In the genomic region with DNA sequence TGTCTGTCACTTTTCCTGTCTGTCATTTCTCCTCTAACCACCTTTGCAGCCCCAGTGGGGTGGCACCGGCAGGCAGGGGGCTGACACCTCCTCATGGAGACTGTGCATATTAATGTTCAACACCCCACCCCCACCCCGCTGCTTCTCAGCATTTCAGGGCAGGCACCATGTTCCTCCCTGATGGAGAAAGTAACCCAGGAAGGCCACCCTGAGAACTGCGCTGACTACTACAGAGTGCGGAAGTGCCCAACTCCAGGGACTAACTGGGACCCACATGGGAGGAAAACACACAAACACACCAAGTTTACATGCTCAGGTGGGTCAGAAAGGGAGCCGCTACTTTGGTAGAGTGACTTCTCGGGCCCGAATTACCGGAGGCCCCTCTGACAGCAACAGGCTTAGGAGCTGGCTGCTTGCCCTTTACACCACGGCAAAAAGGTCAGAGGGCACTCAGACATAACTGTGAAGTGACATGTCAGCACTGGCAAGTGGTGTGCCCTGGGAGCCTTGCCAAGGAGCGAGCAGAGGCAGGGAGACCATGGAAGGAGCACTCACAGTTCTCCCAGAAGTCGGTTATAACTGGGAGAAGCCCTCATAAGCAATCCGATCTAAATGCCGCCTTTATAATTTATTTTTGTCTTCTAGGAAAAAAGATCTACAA, we compare ENCODE assay signal across 11 mouse cellular contexts. TPM values are rescaled to one million over a fixed set of nuclear protein-coding genes. Genes with fewer than 3 reads are reported as not detected.
A peak's percentile ranks its signal among the peaks of the same experiment; 100 is the strongest.
DNase-seq lines count a peak whose midpoint lies in the region; ATAC-seq and TF ChIP-seq lines count a peak whose summit lies in the region.
"Had no signal": no experiment of that assay in that cellular context is flagged by ENCODE, and none has a peak within 500 bp of the region (broad histone marks: within the 10 kb centered on the region; RNA-seq: fewer than 3 reads in every experiment).

No protein-coding gene starts in this region.

- no peak overlapping the region for H3K27ac ChIP-seq in liver, postnatal 0 days (ENCODE audit: low read depth)
- no peak overlapping the region for H3K27ac ChIP-seq in liver, embryonic 11.5 days (ENCODE audit: low read depth, low read length)
- peak overlapping the region; percentile 92 for H3K27ac ChIP-seq in gastrocnemius, adult 2 months
- peak overlapping the region; percentile 87 for H3K27ac ChIP-seq in heart, postnatal 0 days (ENCODE audit: low read depth)
- no peak overlapping the region for H3K27ac ChIP-seq in lung, embryonic 16.5 days (ENCODE audit: low read length)

- no peak for ATAC-seq in liver, postnatal 0 days
- ATAC-seq in liver, embryonic 11.5 days (replicated peaks; ENCODE audit: low FRiP score) = no peak
- peak; percentile 85 for ATAC-seq in heart, postnatal 0 days (ENCODE audit: insufficient read depth, low read depth)
- ATAC-seq in lung, embryonic 16.5 days (ENCODE audit: low read depth) = peak; percentile 87
- ATAC-seq in frontal cortex, adult (ENCODE audit: low TSS enrichment) = no peak

- DNase-seq in liver, postnatal 0 days = peak; percentile 58
- DNase-seq in liver, embryonic 11.5 days (ENCODE audit: low spot score) = no peak
- DNase-seq in gastrocnemius, adult 2 months = peak; percentile 95
- DNase-seq in heart, postnatal 0 days (ENCODE audit: low spot score) = peak; percentile 90
- DNase-seq in cerebellum, adult 9-10 months = no peak
- no peak for DNase-seq in thymus, postnatal 14 days
- DNase-seq: thymus, postnatal 4 days had no signal

- H3K9me3 ChIP-seq in liver, postnatal 0 days (ENCODE audit: low read length) = no peaks in the 10 kb centered on the region
- no peaks in the 10 kb centered on the region for H3K9me3 ChIP-seq in liver, embryonic 11.5 days (ENCODE audit: control insufficient read depth, low read length)
- H3K9me3 ChIP-seq in heart, postnatal 0 days (replicated peaks; ENCODE audit: control insufficient read depth, low read length) = no peaks in the 10 kb centered on the region
- no peaks in the 10 kb centered on the region for H3K9me3 ChIP-seq in lung, embryonic 16.5 days (ENCODE audit: control insufficient read depth, low read length)

- peak overlapping the region; percentile 13; the same call in 1 of the 2 replicates for H3K4me2 ChIP-seq in liver, postnatal 0 days (ENCODE audit: low read depth, low read length)
- no peak overlapping the region for H3K4me2 ChIP-seq in liver, embryonic 11.5 days
- H3K4me2 ChIP-seq in heart, postnatal 0 days (ENCODE audit: low read depth, low read length) = peak overlapping the region; percentile 18; the same call in 1 of the 2 replicates
- peak overlapping the region; percentile 39 for H3K4me2 ChIP-seq in lung, embryonic 16.5 days (ENCODE audit: low read depth, low read length)

- intact Hi-C loops in gastrocnemius, adult 2 months (cut with DNase I) = no loop called here

- TF ChIP-seq CTCF in liver, postnatal 0 days (IDR thresholded peaks at IDR 0.05; ENCODE audit: low read depth) = no peak
- TF ChIP-seq CTCF in gastrocnemius, adult 2 months (IDR thresholded peaks at IDR 0.05) = no peak
- no peak for TF ChIP-seq CTCF in heart, postnatal 0 days (IDR thresholded peaks at IDR 0.05; ENCODE audit: low read depth)

- no peak overlapping the region; the same call in 1 of the 2 replicates for H3K9ac ChIP-seq in liver, postnatal 0 days (replicated peaks)
- H3K9ac ChIP-seq in liver, embryonic 11.5 days (ENCODE audit: low read depth, low read length) = no peak overlapping the region
- no peak overlapping the region for H3K9ac ChIP-seq in heart, postnatal 0 days (replicated peaks; ENCODE audit: low read depth, low read length)
- no peak overlapping the region for H3K9ac ChIP-seq in lung, embryonic 16.5 days (ENCODE audit: low read length)

- TF ChIP-seq EP300 in liver, postnatal 0 days (IDR thresholded peaks at IDR 0.05; ENCODE audit: low read depth) = no peak
- peak; percentile 48; the same call in 1 of the 2 replicates for TF ChIP-seq EP300 in heart, postnatal 0 days (IDR thresholded peaks at IDR 0.05; ENCODE audit: low read depth)

- peaks cover 3% of the 10 kb centered on the region; the same call in 1 of the 2 replicates for H3K36me3 ChIP-seq in liver, postnatal 0 days (replicated peaks; ENCODE audit: insufficient read depth, low read length)
- peaks cover 4% of the 10 kb centered on the region; the same call in 1 of the 2 replicates for H3K36me3 ChIP-seq in liver, embryonic 11.5 days (ENCODE audit: control insufficient read depth, insufficient read depth, low read length)
- peaks cover 8% of the 10 kb centered on the region for H3K36me3 ChIP-seq in heart, postnatal 0 days (replicated peaks; ENCODE audit: control insufficient read depth, insufficient read depth, low read length)
- H3K36me3 ChIP-seq in lung, embryonic 16.5 days (ENCODE audit: control insufficient read depth, insufficient read depth, low read length) = no peaks in the 10 kb centered on the region
- H3K36me3 ChIP-seq: G1E had no signal

- H3K27me3 ChIP-seq in liver, postnatal 0 days (ENCODE audit: insufficient read depth, low read length) = no peaks in the 10 kb centered on the region
- no peaks in the 10 kb centered on the region for H3K27me3 ChIP-seq in liver, embryonic 11.5 days (replicated peaks; ENCODE audit: control insufficient read depth, insufficient read depth, low read length)
- H3K27me3 ChIP-seq in heart, postnatal 0 days (ENCODE audit: control insufficient read depth, insufficient read depth, low read length) = no peaks in the 10 kb centered on the region
- H3K27me3 ChIP-seq in lung, embryonic 16.5 days (ENCODE audit: control insufficient read depth, insufficient read depth, low read depth, low read length) = no peaks in the 10 kb centered on the region

- no peak overlapping the region for H3K4me3 ChIP-seq in liver, postnatal 0 days (ENCODE audit: low read depth, low read length)
- no peak overlapping the region for H3K4me3 ChIP-seq in liver, embryonic 11.5 days (ENCODE audit: low read depth, low read length)
- H3K4me3 ChIP-seq in gastrocnemius, adult 2 months = peak overlapping the region; percentile 56
- no peak overlapping the region for H3K4me3 ChIP-seq in heart, postnatal 0 days (ENCODE audit: low read depth, low read length)
- no peak overlapping the region for H3K4me3 ChIP-seq in lung, embryonic 16.5 days (ENCODE audit: low read length)
- H3K4me3 ChIP-seq: erythroblast, embryonic 14.5 days had no signal

- WGBS in liver, postnatal 0 days (ENCODE audit: insufficient replicate concordance) = 66% methylated on average over 13 of the region's 13 CpGs
- 80% methylated on average over 13 of the region's 13 CpGs for WGBS in liver, embryonic 11.5 days
- WGBS in heart, postnatal 0 days = 20% methylated on average over 13 of the region's 13 CpGs
- WGBS in lung, embryonic 16.5 days = 35% methylated on average over 13 of the region's 13 CpGs

- H3K4me1 ChIP-seq in liver, postnatal 0 days (ENCODE audit: insufficient read depth) = no peaks in the 10 kb centered on the region
- peaks cover 4% of the 10 kb centered on the region; the same call in 1 of the 2 replicates for H3K4me1 ChIP-seq in liver, embryonic 11.5 days (replicated peaks; ENCODE audit: control insufficient read depth, insufficient read depth, low read length)
- H3K4me1 ChIP-seq in heart, postnatal 0 days (ENCODE audit: control insufficient read depth, insufficient read depth) = peaks cover 38% of the 10 kb centered on the region
- H3K4me1 ChIP-seq in lung, embryonic 16.5 days (replicated peaks; ENCODE audit: control insufficient read depth, insufficient read depth, low read length) = peaks cover 38% of the 10 kb centered on the region

RNA-seq across cellular contexts. Expression of gene Smyd2, which starts 11.3 kb away (rescaled TPM):
- polyA plus RNA-seq in liver, postnatal 0 days (2015; fragmentation: Nextera tagmentation; extraction: Ambion mirVana) = 21.4 and 23.3 TPM in 2 replicates
- 75.7 and 77.8 TPM in 2 replicates for polyA plus RNA-seq in liver, embryonic 11.5 days (2014; fragmentation: Nextera tagmentation; extraction: Ambion mirVana)
- total RNA-seq in gastrocnemius, adult 2 months (2021) = 100 to 1,000 TPM; 200 to 329 TPM
- 218 and 234 TPM in 2 replicates for total RNA-seq in heart, postnatal 0 days (2014; rRNA removed; ENCODE audit: low replicate concordance)
- 219 and 239 TPM in 2 replicates for polyA plus RNA-seq in heart, postnatal 0 days (2015; fragmentation: Nextera tagmentation; extraction: Ambion mirVana)
- 75.6 and 80.3 TPM in 2 replicates for polyA plus RNA-seq in lung, embryonic 16.5 days (2015; fragmentation: Nextera tagmentation; extraction: Ambion mirVana)
- total RNA-seq: G1E had no signal
- polyA plus RNA-seq: G1E had no signal

Comparison
In these comparisons a context has a peak if more than half of its experiments do, and no peak if none do; other contexts are left out.
1. DNase-seq: peak in liver, postnatal 0 days (single experiment), gastrocnemius, adult 2 months (single experiment) and heart, postnatal 0 days (single experiment); none in liver, embryonic 11.5 days (single experiment), cerebellum, adult 9-10 months (single experiment) and thymus, postnatal 14 days (single experiment).
2. ATAC-seq: peak in heart, postnatal 0 days (single experiment) and lung, embryonic 16.5 days (single experiment); none in liver, postnatal 0 days (single experiment), liver, embryonic 11.5 days (single experiment) and frontal cortex, adult (single experiment).
3. H3K27ac ChIP-seq: peak in gastrocnemius, adult 2 months (single experiment) and heart, postnatal 0 days (single experiment); none in liver, postnatal 0 days (single experiment), liver, embryonic 11.5 days (single experiment) and lung, embryonic 16.5 days (single experiment).